Mouse (Mus musculus): Measurements from ENCODE around the gene Zscan10. TPM values are rescaled to one million over a fixed set of nuclear protein-coding genes. Genes with fewer than 3 reads are reported as not detected.
A peak's percentile ranks its signal among the peaks of the same experiment; 100 is the strongest.
"Not testable (repeated sequence)": the region's sequence is repeated elsewhere in the genome, so short reads cannot be mapped to it uniquely, and the experiment has no call there.

Gene Zscan10
- polyA plus RNA-seq, 1 experiment from 2014 or later, result not detected

- no peak for TF ChIP-seq CTCF (IDR thresholded peaks at IDR 0.05; ENCODE audit: low read depth)
- no peak overlapping the region for H3K4me3 ChIP-seq (ENCODE audit: low read depth, low read length)
- H3K9ac ChIP-seq (ENCODE audit: low read depth, low read length), result no peak overlapping the region
- ATAC-seq, result no peak
- peaks cover 41% of the 10 kb centered on the region; the same call in 1 of the 2 replicates for H3K36me3 ChIP-seq (ENCODE audit: control insufficient read depth, insufficient read depth)
- no peaks in the 10 kb centered on the region for H3K27me3 ChIP-seq (replicated peaks; ENCODE audit: control insufficient read depth, insufficient read depth, low read length)
- no peaks in the 10 kb centered on the region for H3K4me1 ChIP-seq (replicated peaks; ENCODE audit: control insufficient read depth, insufficient read depth, low read length)
- no peaks in the 10 kb centered on the region for H3K9me3 ChIP-seq (ENCODE audit: control insufficient read depth)
- no peak overlapping the region; the same call in 1 of the 2 replicates for H3K27ac ChIP-seq (ENCODE audit: low read depth, low read length)
- no peak overlapping the region for H3K4me2 ChIP-seq (replicated peaks; ENCODE audit: low read depth)
- 96% methylated on average over 38 of the region's 38 CpGs for WGBS
These were observed 24.6 kb upstream of the Zscan10 start for GRCm38 (mm10) chr17:23575951-23576552.

GRCm38 (mm10) chr17:23584786-23585185 lies 15.9 kb upstream of the Zscan10 start:
- ATAC-seq, result no peak
- H3K4me2 ChIP-seq (replicated peaks; ENCODE audit: low read depth), result peak overlapping the region; percentile 84
- H3K9me3 ChIP-seq (ENCODE audit: control insufficient read depth), result no peaks in the 10 kb centered on the region
- no peak for TF ChIP-seq CTCF (IDR thresholded peaks at IDR 0.05; ENCODE audit: low read depth)
- WGBS, result 72% methylated on average over 8 of the region's 8 CpGs
- no peaks in the 10 kb centered on the region for H3K27me3 ChIP-seq (replicated peaks; ENCODE audit: control insufficient read depth, insufficient read depth, low read length)
- no peaks in the 10 kb centered on the region for H3K4me1 ChIP-seq (replicated peaks; ENCODE audit: control insufficient read depth, insufficient read depth, low read length)
- H3K4me3 ChIP-seq (ENCODE audit: low read depth, low read length), result no peak overlapping the region
- no peak overlapping the region for H3K27ac ChIP-seq (ENCODE audit: low read depth, low read length)
- peaks cover 8% of the 10 kb centered on the region; the same call in 1 of the 2 replicates for H3K36me3 ChIP-seq (ENCODE audit: control insufficient read depth, insufficient read depth)
- H3K9ac ChIP-seq (ENCODE audit: low read depth, low read length), result no peak overlapping the region

GRCm38 (mm10) chr17:23585721-23586491 lies 14.8 kb upstream of the Zscan10 start:
- Histone ChIP-seq H3K27ac (ENCODE audit: low read depth, low read length) (no peak overlapping the region), H3K36me3 (ENCODE audit: control insufficient read depth, insufficient read depth) (peaks cover 2% of the 10 kb centered on the region; the same call in 1 of the 2 replicates), H3K4me3 (ENCODE audit: low read depth, low read length) (peak overlapping the region; percentile 68), H3K9me3 (ENCODE audit: control insufficient read depth) (no peaks in the 10 kb centered on the region), H3K4me2 (replicated peaks; ENCODE audit: low read depth) (peak overlapping the region; percentile 84), H3K9ac (ENCODE audit: low read depth, low read length) (peak overlapping the region; percentile 52), H3K4me1 (replicated peaks; ENCODE audit: control insufficient read depth, insufficient read depth, low read length) (no peaks in the 10 kb centered on the region), H3K27me3 (replicated peaks; ENCODE audit: control insufficient read depth, insufficient read depth, low read length) (no peaks in the 10 kb centered on the region)
- peak; percentile 72 for ATAC-seq
- under 1% methylated on average over 22 of the region's 22 CpGs for WGBS
- no peak for TF ChIP-seq CTCF (IDR thresholded peaks at IDR 0.05; ENCODE audit: low read depth)

GRCm38 (mm10) chr17:23587253-23587652 lies 13.4 kb upstream of the Zscan10 start:
- Histone ChIP-seq H3K4me3 (ENCODE audit: low read depth, low read length) (no peak overlapping the region), H3K4me2 (replicated peaks; ENCODE audit: low read depth) (no peak overlapping the region), H3K9me3 (ENCODE audit: control insufficient read depth) (no peaks in the 10 kb centered on the region), H3K36me3 (ENCODE audit: control insufficient read depth, insufficient read depth) (no peaks in the 10 kb centered on the region), H3K27ac (ENCODE audit: low read depth, low read length) (no peak overlapping the region), H3K27me3 (replicated peaks; ENCODE audit: control insufficient read depth, insufficient read depth, low read length) (no peaks in the 10 kb centered on the region), H3K4me1 (replicated peaks; ENCODE audit: control insufficient read depth, insufficient read depth, low read length) (0 out of 2 replicates have a peak, but pooled peaks cover 2% of the 10 kb centered on the region), H3K9ac (ENCODE audit: low read depth, low read length) (no peak overlapping the region)
- WGBS, result 64% methylated on average over 2 of the region's 2 CpGs
- ATAC-seq, result no peak
- no peak for TF ChIP-seq CTCF (IDR thresholded peaks at IDR 0.05; ENCODE audit: low read depth)

GRCm38 (mm10) chr17:23592208-23592925 lies 8.3 kb upstream of the Zscan10 start:
- WGBS, result 7% methylated on average over 34 of the region's 34 CpGs
- no peaks in the 10 kb centered on the region for H3K36me3 ChIP-seq (ENCODE audit: control insufficient read depth, insufficient read depth)
- TF ChIP-seq CTCF (IDR thresholded peaks at IDR 0.05; ENCODE audit: low read depth), result no peak

GRCm38 (mm10) chr17:23592926-23593300 lies 7.7 kb upstream of the Zscan10 start:
- Histone ChIP-seq H3K4me1 (replicated peaks; ENCODE audit: control insufficient read depth, insufficient read depth, low read length) (0 out of 2 replicates have a peak, but pooled peaks cover 2% of the 10 kb centered on the region), H3K4me2 (replicated peaks; ENCODE audit: low read depth) (peak overlapping the region; percentile 82), H3K9me3 (ENCODE audit: control insufficient read depth) (no peaks in the 10 kb centered on the region), H3K27ac (ENCODE audit: low read depth, low read length) (no peak overlapping the region), H3K9ac (ENCODE audit: low read depth, low read length) (peak overlapping the region; percentile 52; the same call in 1 of the 2 replicates), H3K36me3 (ENCODE audit: control insufficient read depth, insufficient read depth) (no peaks in the 10 kb centered on the region), H3K4me3 (ENCODE audit: low read depth, low read length) (peak overlapping the region; percentile 46), H3K27me3 (replicated peaks; ENCODE audit: control insufficient read depth, insufficient read depth, low read length) (no peaks in the 10 kb centered on the region)
- ATAC-seq, result peak; percentile 64
- no peak for TF ChIP-seq CTCF (IDR thresholded peaks at IDR 0.05; ENCODE audit: low read depth)
- WGBS, result 10% methylated on average over 13 of the region's 13 CpGs

More at GRCm38 (mm10) chr17:23592208-23592925, 8.3 kb upstream of the Zscan10 start:
- Histone ChIP-seq H3K9ac (ENCODE audit: low read depth, low read length) (peak overlapping the region; percentile 52; the same call in 1 of the 2 replicates), H3K4me1 (replicated peaks; ENCODE audit: control insufficient read depth, insufficient read depth, low read length) (0 out of 2 replicates have a peak, but pooled peaks cover 2% of the 10 kb centered on the region), H3K27me3 (replicated peaks; ENCODE audit: control insufficient read depth, insufficient read depth, low read length) (no peaks in the 10 kb centered on the region), H3K9me3 (ENCODE audit: control insufficient read depth) (no peaks in the 10 kb centered on the region), H3K27ac (ENCODE audit: low read depth, low read length) (no peak overlapping the region), H3K4me3 (ENCODE audit: low read depth, low read length) (peak overlapping the region; percentile 46), H3K4me2 (replicated peaks; ENCODE audit: low read depth) (peak overlapping the region; percentile 82)
- ATAC-seq, result peak; percentile 100

GRCm38 (mm10) chr17:23595139-23595538 lies 5.5 kb upstream of the Zscan10 start:
- H3K27me3 ChIP-seq (replicated peaks; ENCODE audit: control insufficient read depth, insufficient read depth, low read length), result not testable (repeated sequence)

More at GRCm38 (mm10) chr17:23595139-23595538, 5.5 kb upstream of the Zscan10 start:
- H3K9ac ChIP-seq (ENCODE audit: low read depth, low read length); H3K4me2 ChIP-seq (replicated peaks; ENCODE audit: low read depth); H3K4me1 ChIP-seq (replicated peaks; ENCODE audit: control insufficient read depth, insufficient read depth, low read length); H3K9me3 ChIP-seq (ENCODE audit: control insufficient read depth); ATAC-seq; H3K4me3 ChIP-seq (ENCODE audit: low read depth, low read length); H3K36me3 ChIP-seq (ENCODE audit: control insufficient read depth, insufficient read depth); H3K27ac ChIP-seq (ENCODE audit: low read depth, low read length): not testable (repeated sequence)
- 77% methylated on average over 4 of the region's 4 CpGs for WGBS
